Mouse (Mus musculus): ENCODE results near the gene Brf1.

Gene Brf1

GRCm38 (mm10) chr12:112938873-112939565 lies 61.5 kb downstream of the Brf1 start:
- peak; percentile 67 to 78 for DNase-seq

GRCm38 (mm10) chr12:112938366-112938765 lies 62.1 kb downstream of the Brf1 start:
- no peak for DNase-seq

GRCm38 (mm10) chr12:112937906-112938305 lies 62.6 kb downstream of the Brf1 start:
- DNase-seq: peak in 1 of 2 experiments; percentile 46

GRCm38 (mm10) chr12:112932647-112933046 lies 67.9 kb downstream of the Brf1 start:
- DNase-seq: peak in 1 of 2 experiments; percentile 21

- peak; percentile 59 to 75 for DNase-seq
Observed at GRCm38 (mm10) chr12:112929562-112930352, 70.7 kb downstream of the Brf1 start, which contains the start of gene Jag2. Gene Jag2, minus strand, starts transcription at chr12:112929776.

GRCm38 (mm10) chr12:112928401-112929241 lies 71.9 kb downstream of the Brf1 start:
- DNase-seq: peak; percentile 52 to 65

- peak; percentile 39 to 54 for DNase-seq
Observed at GRCm38 (mm10) chr12:112927265-112927664, 73.2 kb downstream of the Brf1 start.

- DNase-seq: no peak
Observed at GRCm38 (mm10) chr12:112925950-112926349, 74.6 kb downstream of the Brf1 start.

GRCm38 (mm10) chr12:112922541-112922940 lies 78.0 kb downstream of the Brf1 start:
- DNase-seq: no peak

- DNase-seq: no peak
Observed at GRCm38 (mm10) chr12:112921518-112921917, 79.0 kb downstream of the Brf1 start.

- DNase-seq: peak in 1 of 2 experiments; percentile 43
Observed at GRCm38 (mm10) chr12:112917906-112918305, 82.6 kb downstream of the Brf1 start.

- DNase-seq: no peak
Observed at GRCm38 (mm10) chr12:112917486-112917885, 83.0 kb downstream of the Brf1 start.

- DNase-seq: no peak
Observed at GRCm38 (mm10) chr12:112916698-112917400, 83.7 kb downstream of the Brf1 start.

GRCm38 (mm10) chr12:112915587-112915986 lies 84.9 kb downstream of the Brf1 start:
- no peak for DNase-seq

GRCm38 (mm10) chr12:112914527-112914926 lies 86.0 kb downstream of the Brf1 start:
- peak; percentile 43 to 69 for DNase-seq

- DNase-seq: no peak
Observed at GRCm38 (mm10) chr12:112912951-112913745, 87.4 kb downstream of the Brf1 start.

GRCm38 (mm10) chr12:112911701-112912100 lies 88.8 kb downstream of the Brf1 start:
- DNase-seq: no peak
